Mouse (Mus musculus) embryonic fibroblast, embryonic 13.5 days (primary cell): Measurements from ENCODE around the gene Pacsin3. TPM values are rescaled to one million over a fixed set of nuclear protein-coding genes. Genes with fewer than 3 reads are reported as not detected.
A peak's percentile ranks its signal among the peaks of the same experiment; 100 is the strongest.

Experiments used
- H3K27ac ChIP-seq: 2 replicates; pipeline ENCODE4 v1.5.1; 2012; ENCODE audit warnings: low read length, control low read depth, inconsistent platforms; ENCODE audit not compliant: insufficient read depth
- H3K4me1 ChIP-seq: 2 replicates; pipeline ENCODE4 v1.6.1; 2011; ENCODE audit warnings: low read length; ENCODE audit not compliant: control insufficient read depth, insufficient read depth
- H3K4me3 ChIP-seq: 2 replicates; pipeline ENCODE4 v1.5.1; 2011; ENCODE audit warnings: mild to moderate bottlenecking, control low read depth, low read length; ENCODE audit not compliant: insufficient read depth
- CTCF ChIP-seq: IDR thresholded peaks from 2 replicates; pipeline ENCODE4 v1.5.1; 2011; ENCODE audit warnings: mild to moderate bottlenecking, control low read depth, low read length, moderate library complexity, borderline replicate concordance; ENCODE audit not compliant: insufficient read depth
- POLR2A ChIP-seq: IDR thresholded peaks from 2 replicates; pipeline ENCODE4 v1.6.1; 2011; ENCODE audit warnings: low read depth, mild to moderate bottlenecking, control low read depth, low read length, moderate library complexity
- polyA plus RNA-seq: library from polyadenylated mRNA; stranded (reverse); fragments of >200 nt; gene quantifications from 2 replicates; pipeline ENCODE4 v1.2.4, GENCODE M21; 2011; ENCODE audit warnings: low read depth; ENCODE audit not compliant: missing spikeins, insufficient read length

The Pacsin3 gene
- polyA plus RNA-seq, 1 experiment, result 25.5 TPM

- TF ChIP-seq CTCF, result no peak
- no peak for TF ChIP-seq POLR2A
- Histone ChIP-seq H3K4me1 (no peaks in the 10 kb centered on the region), H3K27ac (no peak overlapping the region), H3K4me3 (no peak overlapping the region)
These were observed 25.6 kb downstream of the Pacsin3 start for GRCm38 (mm10) chr2:91281366-91281765.

GRCm38 (mm10) chr2:91283972-91284371 is 28.2 kb downstream of the Pacsin3 start:
- H3K4me3 ChIP-seq, result no peak overlapping the region
- TF ChIP-seq POLR2A, result no peak
- no peak for TF ChIP-seq CTCF
- no peaks in the 10 kb centered on the region for H3K4me1 ChIP-seq
- H3K27ac ChIP-seq, result no peak overlapping the region

- no peak overlapping the region for H3K27ac ChIP-seq
- TF ChIP-seq POLR2A (no peak), CTCF (no peak)
- H3K4me3 ChIP-seq, result no peak overlapping the region
- no peaks in the 10 kb centered on the region for H3K4me1 ChIP-seq
These were observed 28.8 kb downstream of the Pacsin3 start for GRCm38 (mm10) chr2:91284375-91285199.

- no peak for TF ChIP-seq POLR2A
- TF ChIP-seq CTCF, result peak; percentile 95
- no peaks in the 10 kb centered on the region for H3K4me1 ChIP-seq
- no peak overlapping the region for H3K4me3 ChIP-seq
- H3K27ac ChIP-seq, result no peak overlapping the region
These were observed 30.2 kb downstream of the Pacsin3 start for GRCm38 (mm10) chr2:91285885-91286505.

- TF ChIP-seq POLR2A (no peak), CTCF (no peak)
- H3K27ac ChIP-seq, result no peak overlapping the region
- no peaks in the 10 kb centered on the region for H3K4me1 ChIP-seq
- no peak overlapping the region for H3K4me3 ChIP-seq
These were observed 31.8 kb downstream of the Pacsin3 start for GRCm38 (mm10) chr2:91287563-91287962.

GRCm38 (mm10) chr2:91291197-91292007 is 35.6 kb downstream of the Pacsin3 start:
- TF ChIP-seq POLR2A (no peak), CTCF (no peak)
- H3K27ac ChIP-seq, result no peak overlapping the region
- H3K4me1 ChIP-seq, result no peaks in the 10 kb centered on the region
- H3K4me3 ChIP-seq, result no peak overlapping the region

- H3K4me3 ChIP-seq, result no peak overlapping the region
- peaks cover 2% of the 10 kb centered on the region; the same call in 1 of the 2 replicates for H3K4me1 ChIP-seq
- TF ChIP-seq POLR2A (no peak), CTCF (no peak)
- no peak overlapping the region for H3K27ac ChIP-seq
These were observed 38.5 kb downstream of the Pacsin3 start for GRCm38 (mm10) chr2:91294226-91294625.

- H3K4me3 ChIP-seq, result no peak overlapping the region
- TF ChIP-seq POLR2A (no peak), CTCF (no peak)
- H3K27ac ChIP-seq, result no peak overlapping the region
- peaks cover 6% of the 10 kb centered on the region; the same call in 1 of the 2 replicates for H3K4me1 ChIP-seq
These were observed 40.1 kb downstream of the Pacsin3 start for GRCm38 (mm10) chr2:91295895-91296294.

- Histone ChIP-seq H3K27ac (peak overlapping the region; percentile 58), H3K4me3 (no peak overlapping the region), H3K4me1 (peaks cover 6% of the 10 kb centered on the region; the same call in 1 of the 2 replicates)
- no peak for TF ChIP-seq CTCF
- no peak for TF ChIP-seq POLR2A
These were observed 43.4 kb downstream of the Pacsin3 start for GRCm38 (mm10) chr2:91299156-91299555.

GRCm38 (mm10) chr2:91300784-91301183 is 45.0 kb downstream of the Pacsin3 start:
- Histone ChIP-seq H3K27ac (no peak overlapping the region), H3K4me1 (peaks cover 6% of the 10 kb centered on the region; the same call in 1 of the 2 replicates), H3K4me3 (no peak overlapping the region)
- no peak for TF ChIP-seq CTCF
- TF ChIP-seq POLR2A, result no peak
